Mouse (Mus musculus) liver, embryonic 16.5 days (tissue): ENCODE data around the gene Clta. TPM values are rescaled to one million over a fixed set of nuclear protein-coding genes. Genes with fewer than 3 reads are reported as not detected.
"Not testable (repeated sequence)": the region's sequence is repeated elsewhere in the genome, so short reads cannot be mapped to it uniquely, and the experiment has no call there.

Experiments
- ATAC-seq: fragments of 200-750 bp; cut with Nextera tagmentation; 2 replicates; pipeline ENCODE4 v1.8.0; 2017; ENCODE audit warnings: low read depth, mild to moderate bottlenecking, moderate number of reproducible peaks, moderate library complexity
- H3K27ac ChIP-seq: fragments of 300-500 bp; sonication (generic); 2 replicates; pipeline ENCODE4 v1.5.1; 2014; ENCODE audit warnings: mild to moderate bottlenecking, low read length
- H3K27me3 ChIP-seq: fragments of 300-500 bp; sonication (generic); 2 replicates; pipeline ENCODE4 v1.6.1; 2014; ENCODE audit warnings: low read depth, low read length, mixed read lengths; ENCODE audit not compliant: control insufficient read depth, insufficient read depth
- H3K36me3 ChIP-seq: fragments of 300-500 bp; sonication (generic); 2 replicates; pipeline ENCODE4 v1.6.1; 2014; ENCODE audit warnings: mild to moderate bottlenecking; ENCODE audit not compliant: control insufficient read depth, insufficient read depth
- H3K4me1 ChIP-seq: fragments of 300-500 bp; sonication (generic); 2 replicates; pipeline ENCODE4 v1.6.1; 2014; ENCODE audit warnings: low read depth, low read length, mixed read lengths; ENCODE audit not compliant: control insufficient read depth
- H3K4me2 ChIP-seq: fragments of 300-500 bp; sonication (generic); 2 replicates; pipeline ENCODE4 v1.6.1; 2014; ENCODE audit warnings: low read depth, low read length, mixed read lengths
- H3K4me3 ChIP-seq: fragments of 300-500 bp; sonication (generic); 2 replicates; pipeline ENCODE4 v1.5.1; 2014; ENCODE audit warnings: low read depth, mild to moderate bottlenecking, low read length
- H3K9ac ChIP-seq: fragments of 300-500 bp; sonication (generic); 2 replicates; pipeline ENCODE4 v1.6.1; 2014; ENCODE audit warnings: low read depth, low read length
- H3K9me3 ChIP-seq: fragments of 300-500 bp; sonication (generic); replicated peaks from 2 replicates; pipeline ENCODE4 v1.6.1; 2016; ENCODE audit warnings: low read length; ENCODE audit not compliant: control insufficient read depth
- WGBS: fragments of 180-500 bp; shearing (Covaris S2); extraction: QIAGEN DNeasy Blood & Tissue Kit; methylation state at CpG from one replicate; pipeline ENCODE4 v1.1.7; 2014; ENCODE audit not compliant: insufficient replicate concordance; 5-methylcytosine and 5-hydroxymethylcytosine counted together
- polyA plus RNA-seq: library from polyadenylated mRNA; unstranded; fragments of >200 nt; fragmentation: Nextera tagmentation; extraction: Ambion mirVana; gene quantifications from 2 replicates; pipeline ENCODE4 v1.2.1, GENCODE M21; 2015

Clta gene
- polyA plus RNA-seq, 1 experiment from 2014 or later: 101 TPM

GRCm38 (mm10) chr4:44028303-44029135 is 24.3 kb downstream of the Clta start:
- no peaks in the 10 kb centered on the region for H3K9me3 ChIP-seq
- H3K27ac ChIP-seq: no peak overlapping the region
- ATAC-seq: no peak
- H3K9ac ChIP-seq: no peak overlapping the region
- no peaks in the 10 kb centered on the region for H3K27me3 ChIP-seq
- WGBS: 75% methylated on average over 16 of the region's 16 CpGs
- peaks cover 74% of the 10 kb centered on the region for H3K36me3 ChIP-seq
- no peaks in the 10 kb centered on the region; the same call in 1 of the 2 replicates for H3K4me1 ChIP-seq
- no peak overlapping the region for H3K4me3 ChIP-seq
- H3K4me2 ChIP-seq: no peak overlapping the region

GRCm38 (mm10) chr4:44029661-44030066 is 25.4 kb downstream of the Clta start:
- Histone ChIP-seq H3K36me3 (peaks cover 63% of the 10 kb centered on the region), H3K4me2 (no peak overlapping the region)
- 85% methylated on average over 15 of the region's 15 CpGs for WGBS

GRCm38 (mm10) chr4:44031521-44031920 is 27.3 kb downstream of the Clta start:
- 90% methylated on average over 5 of the region's 5 CpGs for WGBS
- no peaks in the 10 kb centered on the region for H3K9me3 ChIP-seq
- no peaks in the 10 kb centered on the region; the same call in 1 of the 2 replicates for H3K4me1 ChIP-seq
- H3K27me3 ChIP-seq: no peaks in the 10 kb centered on the region
- H3K27ac ChIP-seq: no peak overlapping the region
- no peak overlapping the region for H3K4me2 ChIP-seq
- H3K4me3 ChIP-seq: no peak overlapping the region
- H3K36me3 ChIP-seq: peaks cover 46% of the 10 kb centered on the region
- no peak for ATAC-seq
- H3K9ac ChIP-seq: no peak overlapping the region

More at GRCm38 (mm10) chr4:44029661-44030066, 25.4 kb downstream of the Clta start:
- Histone ChIP-seq H3K4me3 (no peak overlapping the region), H3K27me3 (no peaks in the 10 kb centered on the region), H3K4me1 (no peaks in the 10 kb centered on the region; the same call in 1 of the 2 replicates), H3K27ac (no peak overlapping the region), H3K9me3 (no peaks in the 10 kb centered on the region), H3K9ac (no peak overlapping the region)
- no peak for ATAC-seq

GRCm38 (mm10) chr4:44036455-44036854 is 32.2 kb downstream of the Clta start:
- peaks cover 29% of the 10 kb centered on the region for H3K36me3 ChIP-seq
- no peaks in the 10 kb centered on the region for H3K9me3 ChIP-seq
- no peak for ATAC-seq
- no peaks in the 10 kb centered on the region for H3K27me3 ChIP-seq
- no peak overlapping the region for H3K9ac ChIP-seq
- no peak overlapping the region for H3K4me2 ChIP-seq
- no peaks in the 10 kb centered on the region for H3K4me1 ChIP-seq
- WGBS: 70% methylated on average over 5 of the region's 5 CpGs
- no peak overlapping the region for H3K4me3 ChIP-seq
- no peak overlapping the region for H3K27ac ChIP-seq

- Histone ChIP-seq H3K4me3 (no peak overlapping the region), H3K4me1 (no peaks in the 10 kb centered on the region), H3K27me3 (no peaks in the 10 kb centered on the region), H3K9ac (no peak overlapping the region), H3K9me3 (no peaks in the 10 kb centered on the region), H3K36me3 (peaks cover 19% of the 10 kb centered on the region), H3K4me2 (no peak overlapping the region), H3K27ac (no peak overlapping the region)
- no peak for ATAC-seq
- WGBS: 72% methylated on average over 4 of the region's 4 CpGs
Observed at GRCm38 (mm10) chr4:44040802-44041201, 36.5 kb downstream of the Clta start.

- Histone ChIP-seq H3K4me2 (no peak overlapping the region), H3K9ac (no peak overlapping the region), H3K27me3 (no peaks in the 10 kb centered on the region), H3K36me3 (peaks cover 14% of the 10 kb centered on the region), H3K9me3 (no peaks in the 10 kb centered on the region), H3K27ac (no peak overlapping the region), H3K4me3 (no peak overlapping the region), H3K4me1 (no peaks in the 10 kb centered on the region)
- ATAC-seq: no peak
- WGBS: 76% methylated on average over 5 of the region's 5 CpGs
Observed at GRCm38 (mm10) chr4:44042429-44042828, 38.2 kb downstream of the Clta start.

GRCm38 (mm10) chr4:44043182-44043581 is 38.9 kb downstream of the Clta start:
- not testable (repeated sequence) for H3K4me2 ChIP-seq, H3K4me1 ChIP-seq, ATAC-seq, H3K27me3 ChIP-seq, H3K9me3 ChIP-seq, H3K27ac ChIP-seq, H3K4me3 ChIP-seq, H3K9ac ChIP-seq
- peaks cover 14% of the 10 kb centered on the region for H3K36me3 ChIP-seq
- 75% methylated on average over 4 of the region's 4 CpGs for WGBS

- no peaks in the 10 kb centered on the region for H3K4me1 ChIP-seq
- H3K27me3 ChIP-seq: no peaks in the 10 kb centered on the region
- H3K27ac ChIP-seq: no peak overlapping the region
- no peak for ATAC-seq
- no peaks in the 10 kb centered on the region for H3K9me3 ChIP-seq
- no peak overlapping the region for H3K4me3 ChIP-seq
- 78% methylated on average over 5 of the region's 5 CpGs for WGBS
- H3K36me3 ChIP-seq: peaks cover 14% of the 10 kb centered on the region
- no peak overlapping the region for H3K9ac ChIP-seq
- H3K4me2 ChIP-seq: no peak overlapping the region
Observed at GRCm38 (mm10) chr4:44044685-44045356, 40.6 kb downstream of the Clta start.

GRCm38 (mm10) chr4:44046066-44046465 is 41.8 kb downstream of the Clta start:
- Histone ChIP-seq H3K9ac (no peak overlapping the region), H3K4me1 (no peaks in the 10 kb centered on the region), H3K27me3 (no peaks in the 10 kb centered on the region), H3K4me3 (no peak overlapping the region), H3K9me3 (no peaks in the 10 kb centered on the region), H3K4me2 (no peak overlapping the region), H3K27ac (no peak overlapping the region), H3K36me3 (peaks cover 13% of the 10 kb centered on the region)
- WGBS: 75% methylated on average over 5 of the region's 5 CpGs
- no peak for ATAC-seq
